In genomic region chr19:8723574-8724346, GRCm38 (mm10) we compare ENCODE assay signal across 9 mouse cellular contexts. TPM values are rescaled to one million over a fixed set of nuclear protein-coding genes. Genes with fewer than 3 reads are reported as not detected.
A peak's percentile ranks its signal among the peaks of the same experiment; 100 is the strongest.
DNase-seq lines count a peak whose midpoint lies in the region; ATAC-seq and TF ChIP-seq lines count a peak whose summit lies in the region.
"Had no signal": no experiment of that assay in that cellular context is flagged by ENCODE, and none has a peak within 500 bp of the region (broad histone marks: within the 10 kb centered on the region; RNA-seq: fewer than 3 reads in every experiment).

No protein-coding gene starts in this region.

- WGBS in thymus, adult 2 months: under 1% methylated on average over 20 of the region's 20 CpGs
- under 1% methylated on average over 20 of the region's 20 CpGs for WGBS in hindbrain, embryonic 14.5 days
- WGBS in midbrain, embryonic 12.5 days: under 1% methylated on average over 20 of the region's 20 CpGs

- peak; percentile 68 for DNase-seq in cerebellum, adult 9-10 months
- DNase-seq in cerebellum, adult 9-11 months: no peak
- DNase-seq in thymus, adult 2 months: no peak
- no peak for DNase-seq in thymus, postnatal 25 days
- DNase-seq in hindbrain, embryonic 14.5 days (ENCODE audit: low spot score): no peak
- DNase-seq in frontal cortex, postnatal 25 days (ENCODE audit: low spot score in 2 of 2): no peak
- DNase-seq in spleen, postnatal 14 days (ENCODE audit: low spot score in 2 of 2): no peak

- no peak for ATAC-seq in hindbrain, embryonic 14.5 days (ENCODE audit: low FRiP score)
- no peak for ATAC-seq in midbrain, embryonic 12.5 days (ENCODE audit: low FRiP score, low read depth)

- peak overlapping the region; percentile 88 for H3K9ac ChIP-seq in hindbrain, embryonic 14.5 days
- H3K9ac ChIP-seq in midbrain, embryonic 12.5 days (replicated peaks): peak overlapping the region; percentile 96

- peak overlapping the region; percentile 56 for H3K4me3 ChIP-seq in thymus, adult 2 months (ENCODE audit: control insufficient read depth, insufficient read depth, low read length)
- peak overlapping the region; percentile 67 for H3K4me3 ChIP-seq in hindbrain, embryonic 14.5 days (replicated peaks; ENCODE audit: low read length)
- H3K4me3 ChIP-seq in midbrain, embryonic 12.5 days: peak overlapping the region; percentile 82

- H3K9me3 ChIP-seq in hindbrain, embryonic 14.5 days (ENCODE audit: control insufficient read depth, low read length): no peaks in the 10 kb centered on the region
- no peaks in the 10 kb centered on the region for H3K9me3 ChIP-seq in midbrain, embryonic 12.5 days

- H3K4me1 ChIP-seq in thymus, adult 2 months (replicated peaks; ENCODE audit: control insufficient read depth, insufficient read depth, low read length): peaks cover 3% of the 10 kb centered on the region; the same call in 1 of the 2 replicates
- peaks cover 28% of the 10 kb centered on the region for H3K4me1 ChIP-seq in hindbrain, embryonic 14.5 days (replicated peaks; ENCODE audit: control insufficient read depth, insufficient read depth, low read length)
- H3K4me1 ChIP-seq in midbrain, embryonic 12.5 days: peaks cover 33% of the 10 kb centered on the region

- H3K36me3 ChIP-seq in thymus, adult 2 months (ENCODE audit: control insufficient read depth, insufficient read depth, low read length): peaks cover 24% of the 10 kb centered on the region
- H3K36me3 ChIP-seq in hindbrain, embryonic 14.5 days (replicated peaks; ENCODE audit: control insufficient read depth, insufficient read depth): peaks cover 33% of the 10 kb centered on the region
- H3K36me3 ChIP-seq in midbrain, embryonic 12.5 days: peaks cover 22% of the 10 kb centered on the region

- TF ChIP-seq CTCF in thymus, adult 2 months (IDR thresholded peaks at IDR 0.05; ENCODE audit: borderline replicate concordance, control insufficient read depth, extremely low read depth, insufficient read depth, low read length, poor library complexity): no peak

- no peak for TF ChIP-seq POLR2A in thymus, adult 2 months (IDR thresholded peaks at IDR 0.05; ENCODE audit: control insufficient read depth, extremely low read depth, insufficient read depth, low read length, poor library complexity)

- H3K27me3 ChIP-seq in thymus, adult 2 months (ENCODE audit: control insufficient read depth, insufficient read depth, low read length): no peaks in the 10 kb centered on the region
- no peaks in the 10 kb centered on the region for H3K27me3 ChIP-seq in hindbrain, embryonic 14.5 days (ENCODE audit: control insufficient read depth, insufficient read depth, low read length)
- no peaks in the 10 kb centered on the region for H3K27me3 ChIP-seq in midbrain, embryonic 12.5 days
- H3K27me3 ChIP-seq: Patski had no signal

- H3K4me2 ChIP-seq in hindbrain, embryonic 14.5 days (replicated peaks): peak overlapping the region; percentile 84
- peak overlapping the region; percentile 78 for H3K4me2 ChIP-seq in midbrain, embryonic 12.5 days (replicated peaks)

- H3K27ac ChIP-seq in thymus, adult 2 months (ENCODE audit: control insufficient read depth, insufficient read depth, low read length): peak overlapping the region; percentile 55
- peak overlapping the region; percentile 76 for H3K27ac ChIP-seq in hindbrain, embryonic 14.5 days
- peak overlapping the region; percentile 78 for H3K27ac ChIP-seq in midbrain, embryonic 12.5 days (replicated peaks)

RNA-seq across cellular contexts. Expression of gene Slc3a2, which starts 0.6 kb away (rescaled TPM):
- 154 and 165 TPM in 2 replicates for polyA plus RNA-seq in thymus, adult 2 months (2012; rRNA removed)
- polyA plus RNA-seq in hindbrain, embryonic 14.5 days (2014; fragmentation: Nextera tagmentation; extraction: Ambion mirVana): 161 and 174 TPM in 2 replicates
- 138 and 150 TPM in 2 replicates for polyA plus RNA-seq in midbrain, embryonic 12.5 days (2016; fragmentation: Nextera tagmentation; extraction: Ambion mirVana)

RNA-seq across cellular contexts. Expression of gene Wdr74, which starts 11.9 kb away (rescaled TPM):
- 49.2 and 54.7 TPM in 2 replicates for polyA plus RNA-seq in thymus, adult 2 months (2012; rRNA removed)
- polyA plus RNA-seq in hindbrain, embryonic 14.5 days (2014; fragmentation: Nextera tagmentation; extraction: Ambion mirVana): 80.7 and 80.8 TPM in 2 replicates
- polyA plus RNA-seq in midbrain, embryonic 12.5 days (2016; fragmentation: Nextera tagmentation; extraction: Ambion mirVana): 78.5 and 80.7 TPM in 2 replicates

RNA-seq across cellular contexts. Expression of gene 1700092M07Rik, which starts 16.8 kb away (rescaled TPM):
- polyA plus RNA-seq in thymus, adult 2 months (2012; rRNA removed): not detected in 2 replicates
- polyA plus RNA-seq in hindbrain, embryonic 14.5 days (2014; fragmentation: Nextera tagmentation; extraction: Ambion mirVana): 0.84 and 0.90 TPM in 2 replicates
- polyA plus RNA-seq in midbrain, embryonic 12.5 days (2016; fragmentation: Nextera tagmentation; extraction: Ambion mirVana): 3.3 and 4.5 TPM in 2 replicates

RNA-seq across cellular contexts. Expression of gene Stx5a, which starts 17.5 kb away (rescaled TPM):
- polyA plus RNA-seq in thymus, adult 2 months (2012; rRNA removed): 128 and 137 TPM in 2 replicates
- 102 and 103 TPM in 2 replicates for polyA plus RNA-seq in hindbrain, embryonic 14.5 days (2014; fragmentation: Nextera tagmentation; extraction: Ambion mirVana)
- polyA plus RNA-seq in midbrain, embryonic 12.5 days (2016; fragmentation: Nextera tagmentation; extraction: Ambion mirVana): 121 and 127 TPM in 2 replicates

RNA-seq across cellular contexts. Expression of gene Nxf1, which starts 33.1 kb away (rescaled TPM):
- 170 and 191 TPM in 2 replicates for polyA plus RNA-seq in thymus, adult 2 months (2012; rRNA removed)
- 120 and 125 TPM in 2 replicates for polyA plus RNA-seq in hindbrain, embryonic 14.5 days (2014; fragmentation: Nextera tagmentation; extraction: Ambion mirVana)
- 210 and 224 TPM in 2 replicates for polyA plus RNA-seq in midbrain, embryonic 12.5 days (2016; fragmentation: Nextera tagmentation; extraction: Ambion mirVana)
